Mouse (Mus musculus): ENCODE results near the gene Lamc1. TPM values are rescaled to one million over a fixed set of nuclear protein-coding genes. Genes with fewer than 3 reads are reported as not detected.

Gene Lamc1
- total RNA-seq, 2 experiments from 2014 or later, result 54.5 to 66.2 TPM

GRCm38 (mm10) chr1:153333296-153334121, 923 bp upstream of the Lamc1 start:
- DNase-seq (ENCODE audit: low spot score in 2 of 2), result no peak

GRCm38 (mm10) chr1:153331796-153332443, 666 bp downstream of the Lamc1 start:
- DNase-seq (ENCODE audit: low spot score in 2 of 2), result no peak

GRCm38 (mm10) chr1:153331206-153331605, 1.4 kb downstream of the Lamc1 start:
- no peak for DNase-seq (ENCODE audit: low spot score in 2 of 2)

GRCm38 (mm10) chr1:153329306-153329705, 3.3 kb downstream of the Lamc1 start:
- no peak for DNase-seq (ENCODE audit: low spot score in 2 of 2)

- DNase-seq (ENCODE audit: low spot score in 2 of 2), result no peak
Observed at GRCm38 (mm10) chr1:153327063-153327462, 5.5 kb downstream of the Lamc1 start.

- no peak for DNase-seq (ENCODE audit: low spot score in 2 of 2)
Observed at GRCm38 (mm10) chr1:153326226-153326625, 6.4 kb downstream of the Lamc1 start.

- no peak for DNase-seq (ENCODE audit: low spot score in 2 of 2)
Observed at GRCm38 (mm10) chr1:153321404-153321803, 11.2 kb downstream of the Lamc1 start.

- DNase-seq (ENCODE audit: low spot score in 2 of 2), result no peak
Observed at GRCm38 (mm10) chr1:153320554-153321147, 11.9 kb downstream of the Lamc1 start.

GRCm38 (mm10) chr1:153320121-153320520, 12.5 kb downstream of the Lamc1 start:
- no peak for DNase-seq (ENCODE audit: low spot score in 2 of 2)

- no peak for DNase-seq (ENCODE audit: low spot score in 2 of 2)
Observed at GRCm38 (mm10) chr1:153318741-153319140, 13.8 kb downstream of the Lamc1 start.

GRCm38 (mm10) chr1:153318287-153318686, 14.3 kb downstream of the Lamc1 start:
- DNase-seq (ENCODE audit: low spot score in 2 of 2), result no peak

- DNase-seq (ENCODE audit: low spot score in 2 of 2), result no peak
Observed at GRCm38 (mm10) chr1:153317486-153318260, 14.9 kb downstream of the Lamc1 start.

- no peak for DNase-seq (ENCODE audit: low spot score in 2 of 2)
Observed at GRCm38 (mm10) chr1:153316956-153317355, 15.6 kb downstream of the Lamc1 start.

- peak in 1 of 2 experiments; percentile 8 for DNase-seq (ENCODE audit: low spot score in 2 of 2)
Observed at GRCm38 (mm10) chr1:153316286-153316685, 16.3 kb downstream of the Lamc1 start.

GRCm38 (mm10) chr1:153315121-153315520, 17.5 kb downstream of the Lamc1 start:
- no peak for DNase-seq (ENCODE audit: low spot score in 2 of 2)

- no peak for DNase-seq (ENCODE audit: low spot score in 2 of 2)
Observed at GRCm38 (mm10) chr1:153312992-153313391, 19.6 kb downstream of the Lamc1 start.

- DNase-seq (ENCODE audit: low spot score in 2 of 2), result no peak
Observed at GRCm38 (mm10) chr1:153310190-153310589, 22.4 kb downstream of the Lamc1 start.

- DNase-seq (ENCODE audit: low spot score in 2 of 2), result no peak
Observed at GRCm38 (mm10) chr1:153309310-153309709, 23.3 kb downstream of the Lamc1 start.

- DNase-seq (ENCODE audit: low spot score in 2 of 2), result no peak
Observed at GRCm38 (mm10) chr1:153308915-153309296, 23.7 kb downstream of the Lamc1 start.

GRCm38 (mm10) chr1:153308179-153308914, 24.2 kb downstream of the Lamc1 start:
- no peak for DNase-seq (ENCODE audit: low spot score in 2 of 2)

All from adrenal gland, adult 18-20 months (tissue).